Mouse (Mus musculus) neural tube, embryonic 14.5 days (tissue): Measurements from ENCODE around the gene Itga9. TPM values are rescaled to one million over a fixed set of nuclear protein-coding genes. Genes with fewer than 3 reads are reported as not detected.

Experiments
- ATAC-seq: fragments of 200-750 bp; cut with Nextera tagmentation; 2 replicates; pipeline ENCODE4 v1.8.0; 2017; ENCODE audit warnings: low read depth, mild to moderate bottlenecking, moderate TSS enrichment, moderate library complexity
- H3K27ac ChIP-seq: fragments of 300-500 bp; sonication (generic); 2 replicates; pipeline ENCODE4 v1.5.1; 2014; ENCODE audit warnings: low read depth, mild to moderate bottlenecking, control low read depth, low read length, moderate library complexity, mixed read lengths
- H3K27me3 ChIP-seq: fragments of 300-500 bp; sonication (generic); 2 replicates; pipeline ENCODE4 v1.6.1; 2014; ENCODE audit warnings: low read length; ENCODE audit not compliant: control insufficient read depth, insufficient read depth
- H3K36me3 ChIP-seq: fragments of 300-500 bp; sonication (generic); 2 replicates; pipeline ENCODE4 v1.6.1; 2014; ENCODE audit warnings: low read length, mixed read lengths; ENCODE audit not compliant: control insufficient read depth, insufficient read depth
- H3K4me1 ChIP-seq: fragments of 300-500 bp; sonication (generic); 2 replicates; pipeline ENCODE4 v1.6.1; 2014; ENCODE audit warnings: low read length; ENCODE audit not compliant: control insufficient read depth, insufficient read depth
- H3K4me2 ChIP-seq: fragments of 300-500 bp; sonication (generic); 2 replicates; pipeline ENCODE4 v1.6.1; 2014; ENCODE audit warnings: mild to moderate bottlenecking, low read depth, low read length, control low read depth
- H3K4me3 ChIP-seq: fragments of 300-500 bp; sonication (generic); 2 replicates; pipeline ENCODE4 v1.5.1; 2014; ENCODE audit warnings: low read depth, low read length, control low read depth, mixed read lengths
- H3K9ac ChIP-seq: fragments of 300-500 bp; sonication (generic); replicated peaks from 2 replicates; pipeline ENCODE4 v1.6.1; 2014; ENCODE audit warnings: low read depth, mild to moderate bottlenecking, control low read depth, low read length, mixed read lengths
- H3K9me3 ChIP-seq: fragments of 300-500 bp; sonication (generic); 2 replicates; pipeline ENCODE4 v1.6.1; 2016; ENCODE audit warnings: low read length; ENCODE audit not compliant: control insufficient read depth
- WGBS: fragments of 180-500 bp; shearing (Covaris S2); extraction: QIAGEN DNeasy Blood & Tissue Kit; methylation state at CpG from one replicate; pipeline ENCODE4 v1.1.7; 2014; 5-methylcytosine and 5-hydroxymethylcytosine counted together
- polyA plus RNA-seq: library from polyadenylated mRNA; unstranded; fragments of >200 nt; fragmentation: Nextera tagmentation; extraction: Ambion mirVana; gene quantifications from 2 replicates; pipeline ENCODE4 v1.2.1, GENCODE M21; 2014

Gene Itga9
- polyA plus RNA-seq, 1 experiment from 2014 or later, result 1.7 TPM

GRCm38 (mm10) chr9:118900677-118901076, 294.2 kb downstream of the Itga9 start:
- no peak for ATAC-seq
- no peak overlapping the region for H3K4me2 ChIP-seq
- H3K27me3 ChIP-seq, result no peaks in the 10 kb centered on the region
- 85% methylated on average over 2 of the region's 2 CpGs for WGBS
- no peaks in the 10 kb centered on the region for H3K4me1 ChIP-seq
- no peak overlapping the region for H3K4me3 ChIP-seq
- H3K9ac ChIP-seq, result no peak overlapping the region
- H3K36me3 ChIP-seq, result no peaks in the 10 kb centered on the region
- no peaks in the 10 kb centered on the region for H3K9me3 ChIP-seq
- H3K27ac ChIP-seq, result no peak overlapping the region

GRCm38 (mm10) chr9:118901917-118902316, 295.4 kb downstream of the Itga9 start:
- Histone ChIP-seq H3K4me1 (no peaks in the 10 kb centered on the region), H3K27me3 (no peaks in the 10 kb centered on the region), H3K9me3 (no peaks in the 10 kb centered on the region), H3K36me3 (no peaks in the 10 kb centered on the region), H3K4me2 (no peak overlapping the region), H3K27ac (no peak overlapping the region), H3K9ac (no peak overlapping the region), H3K4me3 (no peak overlapping the region)
- 17% methylated on average over 6 of the region's 6 CpGs for WGBS
- ATAC-seq, result peak; percentile 31; the same call in 1 of the 2 replicates

- no peak for ATAC-seq
- Histone ChIP-seq H3K36me3 (no peaks in the 10 kb centered on the region), H3K4me2 (no peak overlapping the region), H3K9ac (no peak overlapping the region), H3K4me1 (no peaks in the 10 kb centered on the region), H3K27ac (no peak overlapping the region), H3K9me3 (no peaks in the 10 kb centered on the region), H3K27me3 (no peaks in the 10 kb centered on the region), H3K4me3 (no peak overlapping the region)
- WGBS, result 53% methylated on average over 18 of the region's 18 CpGs
Observed at GRCm38 (mm10) chr9:118907934-118908620, 301.6 kb downstream of the Itga9 start.

DNA sequence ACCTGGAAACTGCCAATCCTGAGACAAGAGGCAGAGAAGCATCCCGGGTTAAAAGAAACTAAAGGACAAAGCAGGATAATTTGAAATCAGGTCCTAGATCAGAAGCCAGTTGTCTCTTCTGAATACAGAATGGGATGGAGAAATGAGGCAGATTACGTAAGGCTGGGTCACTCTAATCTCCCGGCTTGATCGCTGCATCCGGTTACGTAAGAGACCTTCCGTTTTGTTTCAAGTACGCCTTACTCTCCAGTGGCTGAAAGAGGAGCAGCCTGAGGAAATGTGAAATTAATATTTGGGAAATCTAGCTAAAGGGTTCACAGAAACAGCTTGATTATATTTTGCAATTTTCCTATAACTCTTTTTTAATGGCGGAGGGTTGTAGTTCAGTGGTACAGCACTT, 306.6 kb downstream of the Itga9 start:
- 94% methylated on average over 9 of the region's 9 CpGs for WGBS
- no peak for ATAC-seq
- H3K9me3 ChIP-seq, result no peaks in the 10 kb centered on the region
- no peak overlapping the region for H3K9ac ChIP-seq
- no peak overlapping the region for H3K4me2 ChIP-seq
- no peaks in the 10 kb centered on the region for H3K27me3 ChIP-seq
- no peaks in the 10 kb centered on the region for H3K36me3 ChIP-seq
- no peaks in the 10 kb centered on the region for H3K4me1 ChIP-seq
- H3K27ac ChIP-seq, result no peak overlapping the region
- no peak overlapping the region for H3K4me3 ChIP-seq

DNA sequence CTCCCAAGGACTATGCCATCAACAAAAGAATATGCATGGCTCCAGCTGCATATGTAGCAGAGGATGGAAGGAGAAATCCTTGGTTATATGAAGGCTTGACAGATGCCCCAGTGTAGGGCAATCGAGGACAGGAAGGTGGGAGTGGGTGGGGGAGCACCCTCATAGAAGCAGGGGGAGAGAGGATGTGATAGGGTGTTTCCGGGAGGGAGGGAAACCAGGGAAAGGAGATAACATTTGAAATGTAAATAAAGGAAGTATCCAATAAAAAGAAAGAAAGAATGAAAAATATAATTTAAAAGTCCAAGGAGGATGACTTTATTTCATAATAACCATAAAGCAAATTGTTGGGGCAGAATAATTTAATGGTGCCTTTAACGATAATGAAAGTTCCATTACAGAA, 307.1 kb downstream of the Itga9 start:
- Histone ChIP-seq H3K4me3 (no peak overlapping the region), H3K4me1 (no peaks in the 10 kb centered on the region), H3K9ac (no peak overlapping the region), H3K4me2 (no peak overlapping the region), H3K36me3 (no peaks in the 10 kb centered on the region), H3K27ac (no peak overlapping the region), H3K9me3 (no peaks in the 10 kb centered on the region), H3K27me3 (no peaks in the 10 kb centered on the region)
- WGBS, result 88% methylated on average over 3 of the region's 3 CpGs
- ATAC-seq, result no peak

GRCm38 (mm10) chr9:118914589-118914988, 308.1 kb downstream of the Itga9 start:
- Histone ChIP-seq H3K4me1 (no peaks in the 10 kb centered on the region), H3K9me3 (no peaks in the 10 kb centered on the region), H3K36me3 (no peaks in the 10 kb centered on the region), H3K4me3 (no peak overlapping the region), H3K9ac (no peak overlapping the region), H3K4me2 (no peak overlapping the region), H3K27ac (no peak overlapping the region), H3K27me3 (no peaks in the 10 kb centered on the region)
- peak; percentile 58; the same call in 1 of the 2 replicates for ATAC-seq
- WGBS, result 41% methylated on average over 8 of the region's 8 CpGs

GRCm38 (mm10) chr9:118915290-118915689, 308.8 kb downstream of the Itga9 start:
- H3K4me3 ChIP-seq, result no peak overlapping the region
- no peaks in the 10 kb centered on the region for H3K36me3 ChIP-seq
- ATAC-seq, result no peak
- H3K4me1 ChIP-seq, result no peaks in the 10 kb centered on the region
- H3K9ac ChIP-seq, result no peak overlapping the region
- H3K4me2 ChIP-seq, result no peak overlapping the region
- H3K27ac ChIP-seq, result no peak overlapping the region
- 54% methylated on average over 5 of the region's 5 CpGs for WGBS
- no peaks in the 10 kb centered on the region for H3K9me3 ChIP-seq
- H3K27me3 ChIP-seq, result no peaks in the 10 kb centered on the region

DNA sequence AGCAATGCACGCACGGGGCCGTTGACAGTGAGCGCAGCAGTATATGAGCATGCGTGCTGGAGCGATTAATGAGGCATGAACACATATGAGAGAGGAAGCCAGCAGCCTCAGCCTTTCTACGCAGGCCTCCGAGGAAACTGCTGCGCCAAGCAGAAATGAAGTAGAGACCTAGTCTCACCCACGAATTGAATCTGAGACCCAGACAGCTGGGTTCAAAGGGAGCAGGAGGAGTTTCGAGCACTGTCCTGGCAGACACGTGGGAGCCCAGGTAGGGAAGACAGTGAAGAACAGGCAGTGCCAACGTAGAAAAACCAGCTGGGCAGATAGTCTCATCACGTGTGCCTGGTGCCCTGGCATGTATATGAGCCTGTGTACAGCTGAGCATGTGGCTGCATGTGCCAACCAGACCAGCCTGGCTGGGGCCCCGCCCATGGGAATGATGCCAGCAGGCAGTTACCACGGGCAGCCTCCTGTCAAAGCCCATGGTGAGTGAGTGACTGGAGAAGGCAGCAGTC, 313.2 kb downstream of the Itga9 start:
- ATAC-seq, result peak; percentile 71

DNA sequence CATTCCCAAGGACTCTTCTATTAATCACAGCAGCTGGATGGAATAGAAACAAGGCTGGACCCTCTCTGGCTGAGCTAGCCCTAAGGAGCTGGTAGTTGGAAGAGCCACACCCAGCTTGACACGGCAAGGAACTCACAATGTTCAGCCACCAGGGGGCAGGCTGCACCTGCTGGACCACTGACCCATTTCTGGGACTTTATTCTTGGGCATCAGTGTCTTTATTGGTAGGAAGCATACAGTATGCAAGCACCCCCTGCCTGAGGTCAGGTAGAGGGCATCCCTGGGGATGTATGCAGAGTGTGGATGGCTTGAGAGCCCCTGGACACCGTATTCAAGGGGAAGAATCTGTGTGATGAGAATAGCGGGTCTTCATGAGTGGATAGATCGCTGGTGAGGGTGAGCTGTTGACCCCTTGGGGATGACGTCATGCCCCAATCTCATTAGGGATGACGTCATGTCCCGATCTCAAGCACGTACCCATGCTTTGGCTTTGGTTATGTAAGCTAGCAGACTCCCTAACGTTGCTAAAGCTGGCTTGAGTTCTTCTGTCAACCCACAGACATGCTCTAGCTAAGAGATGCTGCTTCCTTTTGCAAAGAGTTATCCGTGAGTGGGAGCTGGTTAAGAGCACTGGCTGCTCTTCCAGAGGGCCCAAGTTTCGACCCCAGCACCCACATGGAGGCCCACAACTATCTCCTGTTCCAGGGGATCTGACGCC, 314.5 kb downstream of the Itga9 start:
- no peaks in the 10 kb centered on the region for H3K27me3 ChIP-seq
- no peak overlapping the region for H3K4me2 ChIP-seq
- no peak overlapping the region for H3K27ac ChIP-seq
- H3K4me1 ChIP-seq, result 0 out of 2 replicates have a peak, but pooled peaks cover 3% of the 10 kb centered on the region
- WGBS, result 45% methylated on average over 12 of the region's 12 CpGs
- no peaks in the 10 kb centered on the region for H3K9me3 ChIP-seq
- no peak overlapping the region for H3K4me3 ChIP-seq
- H3K9ac ChIP-seq, result no peak overlapping the region
- no peaks in the 10 kb centered on the region for H3K36me3 ChIP-seq
- ATAC-seq, result no peak; the same call in 1 of the 2 replicates

More for the DNA sequence above, 313.2 kb downstream of the Itga9 start:
- Histone ChIP-seq H3K4me2 (no peak overlapping the region), H3K4me1 (no peaks in the 10 kb centered on the region), H3K4me3 (no peak overlapping the region), H3K9me3 (no peaks in the 10 kb centered on the region), H3K27me3 (no peaks in the 10 kb centered on the region), H3K9ac (no peak overlapping the region), H3K27ac (no peak overlapping the region), H3K36me3 (no peaks in the 10 kb centered on the region)
- WGBS, result 53% methylated on average over 16 of the region's 16 CpGs
